Comparison of ENCODE assay signal across 8 mouse cellular contexts in the genomic region with DNA sequence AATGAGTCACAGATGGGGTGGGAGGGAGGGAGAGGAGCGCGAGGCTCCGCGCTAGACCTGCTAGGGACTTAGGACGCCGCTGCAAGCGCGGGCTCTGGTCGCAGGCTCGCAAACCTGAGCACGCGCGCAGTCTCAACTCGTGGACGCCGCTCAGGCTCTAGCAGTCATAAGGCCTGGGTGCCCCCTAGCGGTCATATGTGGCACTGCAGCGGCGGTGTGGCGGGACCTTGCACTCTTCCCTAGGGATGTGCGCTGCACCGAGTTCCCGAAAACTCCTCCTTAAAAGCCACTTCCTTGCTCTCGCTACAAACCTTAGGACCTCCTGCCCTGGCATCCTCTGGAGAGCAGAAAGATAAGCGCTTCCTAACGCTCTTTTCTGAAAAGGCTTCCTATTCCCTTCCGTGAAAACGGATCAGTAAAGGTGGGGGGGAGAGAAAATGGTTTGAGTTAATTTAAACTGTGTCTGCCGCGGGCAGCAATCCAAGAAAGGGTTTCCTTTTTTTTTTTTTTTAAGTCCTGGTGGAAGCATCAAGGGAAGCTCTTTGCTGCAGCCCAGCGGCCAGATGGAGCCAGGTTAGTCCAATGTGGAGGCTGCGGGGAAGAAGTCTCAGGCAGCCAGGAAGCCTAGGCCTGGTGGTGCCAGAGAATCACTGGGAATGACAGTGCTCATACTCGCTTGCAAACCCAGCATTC. TPM values are rescaled to one million over a fixed set of nuclear protein-coding genes. Genes with fewer than 3 reads are reported as not detected.
DNase-seq lines count a peak whose midpoint lies in the region; ATAC-seq and TF ChIP-seq lines count a peak whose summit lies in the region.

No protein-coding gene starts in this region.

- peak; percentile 53 for DNase-seq in adipocyte (ENCODE audit: low spot score)
- DNase-seq in gastrocnemius, postnatal 10 days = peak; percentile 98
- peak; percentile 87 for DNase-seq in induced T-regulatory cell, adult 2 months (ENCODE audit: low read depth)
- DNase-seq in left cerebral cortex, adult 9 months (ENCODE audit: low spot score in 2 of 2) = peak; percentile 78 to 98
- DNase-seq in right cerebral cortex, postnatal 10 days (ENCODE audit: low spot score in 2 of 2) = peak; percentile 95 to 97
- DNase-seq in urinary bladder, postnatal 14 days (ENCODE audit: low spot score) = peak; percentile 96

- TF ChIP-seq POLR2A in cortical plate, adult 2 months (IDR thresholded peaks at IDR 0.05; ENCODE audit: extremely low read depth, insufficient read depth, low read length) = no peak

- no peak overlapping the region for H3K27ac ChIP-seq in cortical plate, adult 2 months (ENCODE audit: insufficient read depth, low read length)

- peak overlapping the region; percentile 30 for H3K4me3 ChIP-seq in cortical plate, adult 2 months (ENCODE audit: insufficient read depth, low read length)

- peaks cover 4% of the 10 kb centered on the region for H3K4me1 ChIP-seq in cortical plate, adult 2 months (ENCODE audit: control insufficient read depth, insufficient read depth, low read length)

- ATAC-seq in megakaryocyte progenitor cell, adult 5-6 weeks (replicated peaks; ENCODE audit: poor library complexity) = peak; percentile 96

- TF ChIP-seq CTCF in cortical plate, adult 2 months (IDR thresholded peaks at IDR 0.05; ENCODE audit: extremely low read depth, insufficient read depth, low read length) = peak; percentile 89

RNA-seq across cellular contexts. Expression of a gene that starts 50.7 kb away (rescaled TPM):
- polyA plus RNA-seq in cortical plate, adult 2 months (2012; rRNA removed) = 5.5 TPM in 2 replicates
- 1 to 10 TPM; 3.8 to 4.0 TPM for total RNA-seq in gastrocnemius, postnatal 10 days (2021)
- 3.5 and 3.7 TPM in 2 replicates for total RNA-seq in megakaryocyte progenitor cell, adult 5-6 weeks (2015)
- 5.8 and 8.0 TPM in 2 replicates for total RNA-seq in megakaryocyte progenitor cell, adult 5-6 weeks (2017)
